Mouse (Mus musculus) MEL (cell line): ENCODE measurements around the gene Ube2e1.

Experiments
- CTCF ChIP-seq, 3 experiments: IDR thresholded peaks in 2 of 3; conservative IDR thresholded peaks in 1 of 3; 2 replicates each; pipeline ENCODE4 v1.5.1; 2011 to 2012; ENCODE audit warnings: low read length in 3 of 3, low read depth in 2 of 3, mild to moderate bottlenecking in 2 of 3, improper control_type of control experiment in 1 of 3, inconsistent platforms in 1 of 3, mixed read lengths in 1 of 3, moderate library complexity in 1 of 3; ENCODE audit not compliant: control insufficient read depth in 1 of 3, insufficient read depth in 1 of 3, poor library complexity in 1 of 3, severe bottlenecking in 1 of 3
- ETS1 ChIP-seq: IDR thresholded peaks from 2 replicates; pipeline ENCODE4 v1.6.1; 2012; ENCODE audit warnings: low read depth, mild to moderate bottlenecking, inconsistent platforms, low read length, improper control_type of control experiment, moderate library complexity
- GABPA ChIP-seq: IDR thresholded peaks from 2 replicates; pipeline ENCODE4 v1.6.1; 2012; ENCODE audit warnings: low read depth, mild to moderate bottlenecking, inconsistent platforms, low read length, improper control_type of control experiment, moderate library complexity
- MAFK ChIP-seq: IDR thresholded peaks from 2 replicates; pipeline ENCODE4 v1.6.1; 2011; ENCODE audit warnings: low read depth, mild to moderate bottlenecking, low read length, improper control_type of control experiment, borderline replicate concordance
- POLR2A ChIP-seq, 2 experiments: IDR thresholded peaks; 2 replicates each; pipeline ENCODE4 v1.6.1; 2011 to 2012; ENCODE audit warnings: low read length in 2 of 2, mild to moderate bottlenecking in 2 of 2, control low read depth in 1 of 2, improper control_type of control experiment in 1 of 2, low read depth in 1 of 2, moderate library complexity in 1 of 2; ENCODE audit not compliant: control insufficient read depth in 1 of 2, insufficient read depth in 1 of 2, poor library complexity in 1 of 2
- POLR2AphosphoS2 ChIP-seq: IDR thresholded peaks from 2 replicates; pipeline ENCODE4 v1.6.1; 2011; ENCODE audit warnings: low read length, improper control_type of control experiment
- TBP ChIP-seq: IDR thresholded peaks from 2 replicates; pipeline ENCODE4 v1.8.0; 2011; ENCODE audit warnings: low read depth, low read length, improper control_type of control experiment

DNA sequence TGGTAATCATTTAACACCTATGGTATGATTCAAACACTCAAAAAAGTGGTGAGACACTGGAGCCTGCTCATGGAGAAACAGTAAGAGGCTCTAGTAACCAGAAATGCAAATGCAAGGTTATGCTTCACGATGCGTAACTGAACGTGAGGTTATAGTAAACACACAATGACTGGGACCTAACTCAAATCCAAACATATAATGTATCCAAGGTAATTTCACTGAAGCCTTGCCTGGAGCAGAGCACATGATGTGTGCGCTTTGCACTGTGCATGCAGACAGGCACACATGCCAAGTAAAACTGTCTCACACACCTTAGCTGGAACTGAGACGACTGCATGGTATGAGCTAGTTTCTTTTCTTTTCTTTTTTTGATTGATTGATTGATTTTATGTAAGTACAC lies 27.5 kb downstream of the Ube2e1 start:
- no peak for TF ChIP-seq MAFK
- no peak for TF ChIP-seq ETS1
- no peak for TF ChIP-seq CTCF (IDR thresholded peaks at IDR 0.05 in 2 of 3, conservative IDR thresholded peaks at IDR 0.05 in 1 of 3; ENCODE audit: control insufficient read depth in 1 of 3, insufficient read depth in 1 of 3, low read depth in 2 of 3, low read length in 3 of 3, poor library complexity in 1 of 3, severe bottlenecking in 1 of 3)
- no peak for TF ChIP-seq POLR2AphosphoS2
- no peak for TF ChIP-seq GABPA
- no peak for TF ChIP-seq TBP
- TF ChIP-seq POLR2A (IDR thresholded peaks at IDR 0.05; ENCODE audit: control insufficient read depth in 1 of 2, insufficient read depth in 1 of 2, low read depth in 1 of 2, low read length in 2 of 2, poor library complexity in 1 of 2) = no peak
